Mouse (Mus musculus): ENCODE results near the gene Tet2. TPM values are rescaled to one million over a fixed set of nuclear protein-coding genes. Genes with fewer than 3 reads are reported as not detected.

Gene Tet2
- polyA plus RNA-seq, 1 experiment: 84.9 TPM

DNA sequence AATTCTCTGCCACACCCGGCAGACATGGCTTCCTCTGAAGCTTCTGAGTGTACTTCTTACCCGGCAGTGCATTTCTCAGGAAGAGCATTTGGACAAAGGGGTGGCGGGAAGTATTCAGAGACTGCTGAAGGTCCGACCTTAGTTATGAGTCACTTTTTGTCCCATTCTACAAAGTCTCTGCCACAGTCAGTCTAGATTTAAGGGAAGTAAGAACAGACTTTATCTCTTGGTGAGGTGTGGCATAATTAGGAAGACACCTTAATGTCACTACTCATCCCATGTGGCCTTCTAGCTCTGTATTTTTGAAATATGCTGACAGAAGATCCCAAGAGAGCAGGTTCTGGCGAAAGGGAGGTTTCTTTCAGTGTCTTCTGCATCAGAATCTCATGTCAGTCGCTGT is 30.0 kb upstream of the Tet2 start:
- Histone ChIP-seq H3K4me3 (ENCODE audit: insufficient read depth, low read length) (no peak overlapping the region), H3K4me1 (ENCODE audit: control insufficient read depth, insufficient read depth, low read length) (peaks cover 14% of the 10 kb centered on the region), H3K27ac (ENCODE audit: insufficient read depth, low read depth, low read length) (no peak overlapping the region)
- no peak for TF ChIP-seq CTCF (IDR thresholded peaks at IDR 0.05; ENCODE audit: low read depth, low read length)
- no peak for TF ChIP-seq POLR2A (IDR thresholded peaks at IDR 0.05; ENCODE audit: borderline replicate concordance, low read depth, low read length)

DNA sequence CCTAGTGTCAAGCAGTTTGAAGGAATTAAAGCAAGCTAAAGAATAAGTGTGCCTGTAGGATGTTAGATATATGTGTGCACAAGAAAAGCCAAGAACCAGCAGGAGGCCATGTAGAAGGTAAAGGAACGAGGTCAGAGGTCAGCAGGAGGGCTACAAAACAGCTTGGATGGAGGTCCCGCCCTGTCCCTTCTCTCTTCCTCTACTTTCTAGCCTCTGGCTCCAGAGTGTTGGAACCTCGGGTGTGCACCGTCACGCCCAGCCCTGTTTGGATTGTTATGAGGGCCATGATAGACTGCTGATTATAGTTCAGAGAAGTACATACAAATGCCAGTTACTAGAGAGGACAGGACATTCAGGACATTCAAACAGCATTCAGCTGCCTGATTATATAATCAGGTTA is 27.0 kb upstream of the Tet2 start:
- peaks cover 12% of the 10 kb centered on the region for H3K4me1 ChIP-seq (ENCODE audit: control insufficient read depth, insufficient read depth, low read length)
- no peak overlapping the region for H3K27ac ChIP-seq (ENCODE audit: insufficient read depth, low read depth, low read length)
- no peak for TF ChIP-seq CTCF (IDR thresholded peaks at IDR 0.05; ENCODE audit: low read depth, low read length)
- TF ChIP-seq POLR2A (IDR thresholded peaks at IDR 0.05; ENCODE audit: borderline replicate concordance, low read depth, low read length): no peak

DNA sequence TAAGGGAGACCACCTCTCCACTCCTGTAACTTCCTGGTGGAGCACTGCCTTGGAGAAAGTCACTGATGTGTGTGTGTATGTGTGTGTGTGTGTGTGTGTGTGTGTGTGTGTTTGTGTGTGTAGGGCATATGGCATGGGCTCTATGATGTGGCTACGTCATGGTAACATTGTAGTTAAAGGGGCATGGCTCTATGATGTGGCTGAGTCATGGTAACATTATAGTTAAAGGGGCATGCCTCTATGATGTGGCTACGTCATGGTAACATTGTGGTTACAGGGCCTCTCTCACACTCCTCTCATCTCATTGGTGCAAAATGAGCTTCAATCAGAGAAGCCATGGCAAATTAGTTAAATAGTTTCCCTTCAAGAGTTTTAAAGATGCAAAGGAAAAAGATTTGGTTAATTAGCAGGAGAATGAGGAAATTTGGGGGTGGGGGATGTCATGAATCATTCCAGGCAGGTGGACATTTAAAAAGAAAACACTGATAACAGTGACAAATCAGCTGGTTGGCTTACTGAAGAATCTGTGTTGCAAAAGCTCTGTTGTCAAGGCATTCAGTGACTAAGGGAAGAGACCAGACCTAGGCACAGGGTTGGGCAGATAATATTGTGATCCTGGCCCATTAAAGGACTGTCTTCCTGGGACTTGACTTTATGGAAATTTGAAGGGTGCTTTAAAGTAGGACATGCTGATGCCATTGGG is 18.7 kb upstream of the Tet2 start:
- no peak overlapping the region for H3K4me3 ChIP-seq (ENCODE audit: insufficient read depth, low read length)
- no peak for TF ChIP-seq POLR2A (IDR thresholded peaks at IDR 0.05; ENCODE audit: borderline replicate concordance, low read depth, low read length)
- TF ChIP-seq CTCF (IDR thresholded peaks at IDR 0.05; ENCODE audit: low read depth, low read length): no peak
- no peak overlapping the region for H3K27ac ChIP-seq (ENCODE audit: insufficient read depth, low read depth, low read length)
- no peaks in the 10 kb centered on the region for H3K4me1 ChIP-seq (ENCODE audit: control insufficient read depth, insufficient read depth, low read length)

More for the DNA sequence above, 27.0 kb upstream of the Tet2 start:
- H3K4me3 ChIP-seq (ENCODE audit: insufficient read depth, low read length): no peak overlapping the region

DNA sequence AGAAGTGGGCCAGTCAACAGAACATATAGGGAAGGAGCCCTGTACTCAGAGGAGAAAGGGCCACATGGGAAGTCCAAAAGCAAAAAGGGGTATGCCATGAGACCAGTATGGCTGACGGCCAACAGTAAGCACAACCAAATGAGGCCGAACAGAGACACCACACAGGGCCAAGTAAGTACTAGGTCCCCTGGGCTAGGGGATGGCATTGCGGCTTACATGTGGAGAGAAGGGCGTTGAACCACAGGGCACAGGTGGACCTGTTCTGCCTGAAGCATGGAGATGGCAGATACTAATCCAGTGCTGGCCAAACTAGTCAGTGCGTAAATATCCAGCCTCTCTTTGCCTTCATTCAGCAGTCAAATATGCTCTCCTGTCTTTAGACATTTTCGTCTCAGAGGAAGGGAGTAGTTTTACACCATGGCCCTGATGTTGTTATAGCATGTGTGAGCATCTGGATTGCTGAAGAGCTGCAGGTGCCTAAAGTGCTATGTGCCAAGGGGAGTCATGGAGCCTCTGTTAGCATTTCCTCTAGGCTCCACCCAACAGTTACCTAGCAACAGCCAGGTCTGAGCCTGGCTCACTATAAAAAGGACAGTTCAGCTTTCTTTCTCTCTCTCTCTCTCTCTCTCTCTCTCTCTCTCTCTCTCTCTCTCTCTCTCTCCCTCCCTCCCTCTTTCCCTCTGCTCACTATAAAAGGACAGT is 14.6 kb upstream of the Tet2 start:
- no peaks in the 10 kb centered on the region for H3K4me1 ChIP-seq (ENCODE audit: control insufficient read depth, insufficient read depth, low read length)
- H3K27ac ChIP-seq (ENCODE audit: insufficient read depth, low read depth, low read length): no peak overlapping the region
- H3K4me3 ChIP-seq (ENCODE audit: insufficient read depth, low read length): no peak overlapping the region
- TF ChIP-seq CTCF (IDR thresholded peaks at IDR 0.05; ENCODE audit: low read depth, low read length) (no peak), POLR2A (IDR thresholded peaks at IDR 0.05; ENCODE audit: borderline replicate concordance, low read depth, low read length) (no peak)

DNA sequence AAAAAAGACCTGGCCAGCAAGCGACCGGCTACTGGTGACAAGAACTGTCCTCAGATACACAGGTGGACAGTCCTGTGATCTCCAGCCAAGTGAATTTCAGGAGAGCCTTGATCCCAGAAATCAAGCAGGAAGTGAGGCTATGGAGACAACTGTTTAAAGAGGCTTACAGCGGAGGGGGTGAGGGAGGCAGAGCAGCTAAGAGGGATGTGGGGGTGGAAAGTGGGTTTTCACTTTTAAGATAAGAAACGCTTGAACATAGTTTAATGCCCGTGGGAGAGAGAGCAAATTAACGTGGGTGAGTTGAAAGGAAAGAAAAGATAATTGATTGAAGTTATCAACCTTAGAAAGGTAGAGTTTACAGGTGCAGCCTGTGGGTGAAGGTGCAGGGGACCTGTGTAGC is 12.7 kb upstream of the Tet2 start:
- H3K27ac ChIP-seq (ENCODE audit: insufficient read depth, low read depth, low read length): no peak overlapping the region
- TF ChIP-seq CTCF (IDR thresholded peaks at IDR 0.05; ENCODE audit: low read depth, low read length): no peak
- TF ChIP-seq POLR2A (IDR thresholded peaks at IDR 0.05; ENCODE audit: borderline replicate concordance, low read depth, low read length): no peak
- H3K4me3 ChIP-seq (ENCODE audit: insufficient read depth, low read length): no peak overlapping the region
- no peaks in the 10 kb centered on the region for H3K4me1 ChIP-seq (ENCODE audit: control insufficient read depth, insufficient read depth, low read length)

DNA sequence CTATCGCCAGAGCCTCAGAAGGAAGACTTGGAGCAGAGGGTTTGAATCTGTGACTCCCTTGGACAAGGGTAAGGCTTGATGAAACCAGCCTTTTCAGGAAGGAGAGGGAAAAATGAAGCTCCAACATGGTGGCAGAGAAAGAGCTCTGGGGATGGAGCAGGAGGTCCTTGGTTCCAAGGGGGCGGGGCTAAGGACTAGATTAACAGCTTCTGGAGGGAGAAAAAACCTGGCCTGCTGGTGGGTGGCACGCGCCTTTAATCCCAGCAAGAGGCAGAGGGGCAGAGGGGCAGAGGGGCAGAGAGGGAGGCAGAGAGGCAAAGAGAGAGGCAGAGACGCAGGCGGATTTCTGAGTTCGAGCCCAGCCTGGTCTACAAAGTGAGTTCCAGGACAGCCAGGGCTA is 12.2 kb upstream of the Tet2 start:
- Histone ChIP-seq H3K27ac (ENCODE audit: insufficient read depth, low read depth, low read length) (no peak overlapping the region), H3K4me3 (ENCODE audit: insufficient read depth, low read length) (no peak overlapping the region), H3K4me1 (ENCODE audit: control insufficient read depth, insufficient read depth, low read length) (no peaks in the 10 kb centered on the region)
- TF ChIP-seq CTCF (IDR thresholded peaks at IDR 0.05; ENCODE audit: low read depth, low read length): no peak

DNA sequence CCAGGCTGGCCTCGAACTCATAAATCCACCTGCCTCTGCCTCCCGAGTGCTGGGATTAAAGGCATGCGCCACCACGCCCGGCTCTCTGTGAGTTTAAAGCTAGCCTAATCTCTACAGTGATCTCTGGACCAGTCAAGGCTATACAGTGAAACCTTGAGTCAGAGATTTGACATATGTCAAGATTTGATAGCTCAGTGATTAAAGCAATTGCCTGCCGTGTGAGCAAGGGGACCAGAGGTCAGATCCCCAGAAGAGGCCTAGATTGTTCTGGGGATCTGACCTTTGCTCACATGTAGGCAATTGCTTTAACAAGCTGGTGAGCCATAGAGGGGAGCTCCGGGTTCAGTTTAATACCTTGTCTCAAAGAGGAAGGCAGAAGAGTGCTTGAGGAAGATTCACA is 10.4 kb upstream of the Tet2 start:
- Histone ChIP-seq H3K27ac (ENCODE audit: insufficient read depth, low read depth, low read length) (no peak overlapping the region), H3K4me1 (ENCODE audit: control insufficient read depth, insufficient read depth, low read length) (no peaks in the 10 kb centered on the region), H3K4me3 (ENCODE audit: insufficient read depth, low read length) (no peak overlapping the region)
- TF ChIP-seq CTCF (IDR thresholded peaks at IDR 0.05; ENCODE audit: low read depth, low read length): no peak
- no peak for TF ChIP-seq POLR2A (IDR thresholded peaks at IDR 0.05; ENCODE audit: borderline replicate concordance, low read depth, low read length)

DNA sequence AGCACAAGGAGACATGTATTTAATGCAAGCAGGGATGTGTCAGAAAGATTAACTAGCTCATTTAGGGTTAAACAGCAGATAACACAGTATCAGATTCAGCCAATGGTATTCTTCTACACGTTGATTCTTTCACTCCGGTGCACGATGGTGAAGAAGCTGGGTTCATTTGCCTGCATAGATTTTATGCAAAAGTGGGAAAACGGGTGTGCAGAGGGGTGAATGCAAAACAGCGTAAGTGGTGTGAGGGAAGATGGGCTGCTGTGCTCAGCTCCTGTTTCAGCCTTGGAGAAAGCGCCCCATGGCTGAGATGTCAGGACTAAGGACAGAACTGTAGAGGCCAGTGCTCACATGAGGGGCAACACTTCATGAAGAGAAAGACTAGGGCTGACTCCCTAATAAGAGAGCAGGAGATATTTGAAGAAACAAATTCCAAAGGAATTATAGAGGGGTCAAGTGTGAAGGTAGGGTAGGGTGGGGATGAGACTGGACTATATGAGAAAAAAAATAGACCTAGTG is 9.7 kb upstream of the Tet2 start:
- Histone ChIP-seq H3K4me3 (ENCODE audit: insufficient read depth, low read length) (no peak overlapping the region), H3K27ac (ENCODE audit: insufficient read depth, low read depth, low read length) (no peak overlapping the region), H3K4me1 (ENCODE audit: control insufficient read depth, insufficient read depth, low read length) (peaks cover 4% of the 10 kb centered on the region)
- TF ChIP-seq CTCF (IDR thresholded peaks at IDR 0.05; ENCODE audit: low read depth, low read length) (no peak), POLR2A (IDR thresholded peaks at IDR 0.05; ENCODE audit: borderline replicate concordance, low read depth, low read length) (no peak)

DNA sequence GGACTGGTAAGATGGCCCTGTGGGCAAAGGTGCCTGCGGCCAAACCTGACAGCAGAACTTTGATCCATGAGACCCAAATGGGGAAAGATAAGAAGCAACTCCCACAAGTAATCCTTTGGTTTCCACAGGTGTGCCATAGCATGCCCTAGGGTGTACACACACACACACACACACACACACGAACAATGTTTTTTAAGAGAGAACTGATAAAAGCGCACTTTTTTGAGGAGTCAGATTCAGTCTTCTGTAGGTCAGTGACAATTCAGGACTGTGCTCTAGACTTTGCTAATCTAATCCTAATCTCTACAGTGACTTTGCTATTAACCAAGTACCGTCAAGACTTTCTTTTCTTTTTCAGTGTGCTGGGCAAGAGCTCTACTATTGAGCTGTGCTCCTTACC is 9.2 kb upstream of the Tet2 start:
- no peak overlapping the region for H3K27ac ChIP-seq (ENCODE audit: insufficient read depth, low read depth, low read length)
- H3K4me1 ChIP-seq (ENCODE audit: control insufficient read depth, insufficient read depth, low read length): peaks cover 5% of the 10 kb centered on the region
- TF ChIP-seq CTCF (IDR thresholded peaks at IDR 0.05; ENCODE audit: low read depth, low read length) (no peak), POLR2A (IDR thresholded peaks at IDR 0.05; ENCODE audit: borderline replicate concordance, low read depth, low read length) (no peak)
- no peak overlapping the region for H3K4me3 ChIP-seq (ENCODE audit: insufficient read depth, low read length)

DNA sequence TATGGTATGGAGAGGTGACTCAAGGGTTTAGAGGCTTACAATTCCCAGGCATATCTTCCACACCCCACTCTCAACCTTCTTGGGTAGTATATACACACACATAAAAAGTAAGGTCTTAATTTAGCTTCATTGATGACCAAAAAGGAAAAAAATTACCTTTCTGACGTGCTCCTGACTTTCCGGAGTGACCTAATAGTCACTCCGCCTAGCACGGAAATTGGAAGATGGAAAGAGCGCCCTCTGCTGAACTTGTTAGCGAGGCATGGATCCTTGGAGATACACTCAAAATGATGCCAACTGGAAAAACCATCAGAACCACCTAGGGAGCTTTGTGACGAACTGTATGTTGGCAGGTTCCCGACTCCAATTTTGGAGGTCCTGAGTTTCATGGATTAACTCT is 7.0 kb upstream of the Tet2 start:
- Histone ChIP-seq H3K4me1 (ENCODE audit: control insufficient read depth, insufficient read depth, low read length) (peaks cover 19% of the 10 kb centered on the region), H3K4me3 (ENCODE audit: insufficient read depth, low read length) (no peak overlapping the region), H3K27ac (ENCODE audit: insufficient read depth, low read depth, low read length) (no peak overlapping the region)
- TF ChIP-seq POLR2A (IDR thresholded peaks at IDR 0.05; ENCODE audit: borderline replicate concordance, low read depth, low read length): no peak
- no peak for TF ChIP-seq CTCF (IDR thresholded peaks at IDR 0.05; ENCODE audit: low read depth, low read length)

Data from bone marrow macrophage, adult 2 months (primary cell).